Mouse (Mus musculus) large intestine, adult 2 months (tissue): ENCODE results near the gene Vpreb3. TPM values are rescaled to one million over a fixed set of nuclear protein-coding genes. Genes with fewer than 3 reads are reported as not detected.
A peak's percentile ranks its signal among the peaks of the same experiment; 100 is the strongest.

Experiments used
- DNase-seq: peaks from one replicate; pipeline ENCODE4 v3.0.0-alpha.2; 2012; ENCODE audit warnings: low read depth, low spot score
- WGBS: fragments of 180-500 bp; shearing (Covaris S2); methylation state at CpG from one replicate; pipeline ENCODE4 v1.1.7; 2018; 5-methylcytosine and 5-hydroxymethylcytosine counted together
- polyA plus RNA-seq: library from polyadenylated mRNA; depleted of rRNA; stranded (reverse); fragments of >200 nt; gene quantifications from 2 replicates; pipeline ENCODE4 v1.2.3, GENCODE M21; 2012; rRNA removed

Vpreb3 gene
- 28.0 and 43.9 TPM in 2 replicates for polyA plus RNA-seq

- WGBS, result 75% methylated on average over 15 of the region's 15 CpGs
- DNase-seq, result no peak
Measured at GRCm38 (mm10) chr10:75942736-75943477, at the start of gene Vpreb3. Vpreb3 (plus strand) TSS chr10:75943057.

- WGBS, result 2% methylated on average over 51 of the region's 51 CpGs
- DNase-seq, result peak; percentile 90
Measured at GRCm38 (mm10) chr10:75893089-75893750, 49.6 kb upstream of the Vpreb3 start, which contains the start of gene Derl3. Derl3 (plus strand) TSS chr10:75893413.

DNA sequence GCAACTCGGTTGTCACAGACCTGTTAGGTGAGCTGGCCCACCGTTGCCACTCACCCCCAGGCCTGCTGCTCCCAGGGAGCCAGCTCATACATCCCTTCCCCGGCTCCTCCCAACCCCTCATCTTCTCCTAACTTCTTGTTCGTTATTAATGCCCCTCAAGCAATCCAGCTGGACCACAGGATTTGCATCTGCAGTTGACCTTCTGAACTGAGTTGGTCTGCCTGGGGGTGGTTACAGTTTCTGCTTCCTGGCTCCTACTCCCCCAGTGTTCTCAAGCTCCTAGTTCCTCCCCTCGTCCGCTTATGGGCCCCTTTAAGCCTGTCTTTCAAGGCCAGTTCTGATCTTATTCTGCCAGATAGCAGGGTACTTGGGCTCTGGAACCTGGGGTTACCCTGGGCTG is 48.3 kb upstream of the Vpreb3 start:
- DNase-seq, result no peak
- 78% methylated on average over 6 of the region's 6 CpGs for WGBS

GRCm38 (mm10) chr10:75895730-75896129 is 47.1 kb upstream of the Vpreb3 start:
- 93% methylated on average over 5 of the region's 5 CpGs for WGBS

DNA sequence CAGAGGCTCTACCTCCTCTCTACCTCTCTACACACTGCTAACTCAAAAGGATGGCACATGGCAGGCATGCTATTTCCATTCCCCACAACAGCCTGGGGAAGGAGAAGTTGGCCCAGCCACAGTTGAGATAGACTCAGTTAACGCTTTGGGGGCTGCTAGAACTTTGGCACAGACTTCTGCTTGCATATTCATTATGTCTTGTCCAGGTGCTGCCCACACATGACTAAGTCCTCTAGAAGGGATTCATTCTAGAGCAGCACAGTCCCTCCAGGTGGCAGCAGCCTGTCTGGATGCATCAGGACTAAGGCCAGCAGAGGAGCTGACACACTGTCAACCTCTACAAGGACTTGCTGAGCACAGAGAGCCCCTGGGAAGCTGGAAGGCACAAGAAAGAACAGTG is 46.6 kb upstream of the Vpreb3 start:
- no peak for DNase-seq
- 90% methylated on average over 1 of the region's 1 CpGs for WGBS

More at GRCm38 (mm10) chr10:75895730-75896129, 47.1 kb upstream of the Vpreb3 start:
- no peak for DNase-seq

GRCm38 (mm10) chr10:75897373-75897772 is 45.5 kb upstream of the Vpreb3 start:
- no peak for DNase-seq
- WGBS, result 37% methylated on average over 6 of the region's 6 CpGs

GRCm38 (mm10) chr10:75898039-75898564 is 44.8 kb upstream of the Vpreb3 start:
- WGBS, result 57% methylated on average over 6 of the region's 6 CpGs

DNA sequence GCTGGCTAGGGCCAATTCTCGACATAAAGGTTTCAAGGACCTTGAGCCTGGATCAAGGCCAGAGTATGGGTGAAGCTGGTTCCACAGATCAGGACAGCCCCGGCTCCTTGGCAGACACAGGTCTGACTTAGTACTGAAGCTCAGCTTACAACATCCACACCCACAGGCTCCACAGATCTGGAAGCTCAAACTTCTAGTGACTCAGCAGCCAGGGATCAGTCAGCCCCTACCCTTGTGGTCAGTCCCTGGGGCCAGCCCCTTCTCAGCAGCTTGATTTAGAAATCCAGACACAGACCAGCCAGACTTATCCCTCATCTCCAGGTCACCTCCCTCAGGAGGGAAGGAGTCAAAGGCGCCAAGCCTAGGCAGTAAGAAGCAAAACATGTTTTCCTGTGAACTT is 44.0 kb upstream of the Vpreb3 start:
- DNase-seq, result no peak
- 33% methylated on average over 3 of the region's 3 CpGs for WGBS

More at GRCm38 (mm10) chr10:75898039-75898564, 44.8 kb upstream of the Vpreb3 start:
- DNase-seq, result no peak

GRCm38 (mm10) chr10:75904391-75904790 is 38.5 kb upstream of the Vpreb3 start:
- no peak for DNase-seq
- WGBS, result 80% methylated on average over 5 of the region's 5 CpGs

DNA sequence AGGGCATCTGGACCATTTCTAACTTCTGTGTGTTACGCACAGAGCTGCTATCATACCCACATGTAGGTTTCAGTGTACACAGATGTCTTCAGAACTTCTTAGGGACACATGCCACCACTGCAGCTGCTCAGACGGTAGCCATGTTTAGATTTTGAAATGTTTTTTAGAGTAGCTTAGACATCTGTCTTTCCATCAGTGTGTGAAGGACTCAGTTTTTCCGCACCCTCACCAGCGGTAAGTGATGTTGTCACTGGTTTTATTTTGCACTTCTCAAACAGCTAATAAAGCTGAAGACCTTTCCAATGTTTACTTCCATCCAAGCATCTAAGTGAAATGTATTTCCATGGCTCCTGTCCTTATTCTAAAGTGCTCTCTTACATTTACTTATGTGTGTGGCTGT is 36.0 kb upstream of the Vpreb3 start:
- no peak for DNase-seq
- WGBS, result 89% methylated on average over 4 of the region's 4 CpGs

DNA sequence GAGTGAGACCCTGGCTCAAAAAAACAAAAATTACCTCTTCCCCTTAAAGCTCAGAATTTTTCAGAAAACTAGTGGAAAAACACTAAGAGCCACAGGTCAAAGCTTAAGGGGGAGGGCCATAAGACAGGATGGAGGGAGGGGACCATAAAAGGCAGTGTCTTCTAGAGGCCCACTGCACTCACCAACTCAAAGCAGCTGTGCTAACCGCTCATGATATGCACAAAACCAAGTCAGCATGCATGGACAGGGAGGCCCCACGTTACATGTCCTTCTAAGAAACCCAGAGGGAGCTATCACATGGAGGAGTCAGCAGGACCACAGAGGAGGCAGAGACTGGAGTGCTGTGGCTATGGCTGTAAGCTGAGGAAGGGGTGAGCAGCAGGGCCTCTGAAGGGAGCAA is 32.2 kb upstream of the Vpreb3 start:
- WGBS, result 87% methylated on average over 2 of the region's 2 CpGs
- DNase-seq, result no peak

- no peak for DNase-seq
- 63% methylated on average over 6 of the region's 6 CpGs for WGBS
Measured at GRCm38 (mm10) chr10:75913013-75913589, 29.8 kb upstream of the Vpreb3 start.

- 78% methylated on average over 7 of the region's 7 CpGs for WGBS
Measured at GRCm38 (mm10) chr10:75915557-75915956, 27.3 kb upstream of the Vpreb3 start.

DNA sequence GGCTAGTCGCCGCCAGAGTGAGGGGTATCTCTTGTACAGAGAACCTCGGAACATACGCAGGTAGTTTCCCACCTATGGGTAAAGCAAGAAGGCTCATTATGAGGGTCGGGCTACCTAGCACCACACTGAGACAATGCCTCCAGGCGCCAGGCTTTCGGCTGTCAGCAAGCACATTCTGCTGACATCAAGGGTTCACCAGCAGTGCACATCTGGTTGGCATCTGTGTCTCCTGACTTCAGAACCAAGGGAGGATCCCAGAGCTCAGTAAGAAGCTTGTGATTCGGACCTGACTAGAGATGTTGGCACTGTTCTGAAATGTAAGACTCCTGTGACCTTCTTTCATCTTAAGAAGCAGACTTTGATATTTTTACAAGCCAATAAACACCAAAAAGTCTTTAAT is 26.0 kb upstream of the Vpreb3 start:
- 81% methylated on average over 8 of the region's 8 CpGs for WGBS

More at GRCm38 (mm10) chr10:75915557-75915956, 27.3 kb upstream of the Vpreb3 start:
- DNase-seq, result no peak

GRCm38 (mm10) chr10:75919026-75919425 is 23.8 kb upstream of the Vpreb3 start:
- 81% methylated on average over 5 of the region's 5 CpGs for WGBS
- DNase-seq, result no peak

More for the DNA sequence above, 26.0 kb upstream of the Vpreb3 start:
- DNase-seq, result no peak

DNA sequence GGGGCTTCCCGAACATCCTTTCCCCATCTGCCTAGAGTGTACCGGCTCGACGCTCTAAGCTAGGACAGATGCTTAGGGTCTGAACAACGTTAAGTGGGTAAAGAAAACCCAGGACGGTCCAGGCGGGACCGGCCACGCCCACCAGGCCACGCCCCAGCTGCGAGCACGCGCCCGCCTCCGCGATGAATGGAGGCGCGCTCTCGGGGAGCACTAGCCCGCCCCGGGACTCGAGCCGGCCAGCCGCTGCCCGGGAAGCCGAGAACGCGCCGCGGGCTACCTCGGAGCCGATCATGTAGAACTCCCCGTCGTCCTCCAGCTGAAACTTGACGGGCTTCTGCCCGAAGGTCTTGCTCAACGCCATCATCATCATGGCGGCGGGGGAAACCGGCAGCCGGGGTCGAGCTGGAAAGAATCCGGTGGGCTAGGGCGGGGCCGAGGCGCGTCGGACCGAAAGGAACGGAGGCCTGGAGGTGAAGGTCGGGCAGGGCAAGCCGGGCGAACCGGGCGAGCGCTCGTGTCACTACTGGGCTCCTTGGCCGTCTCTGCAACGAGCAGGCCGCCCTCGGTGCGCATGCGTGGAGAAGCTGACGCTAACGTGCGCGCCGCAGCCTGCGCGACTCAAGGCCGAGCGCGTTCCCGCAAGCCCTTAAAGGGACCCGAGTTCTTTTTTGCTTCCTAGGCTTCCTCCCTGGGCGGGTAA is 21.7 kb upstream of the Vpreb3 start, which contains the start of gene Smarcb1:
Smarcb1 (minus strand) TSS at position 592 of the 700 bp plus-strand sequence.
- under 1% methylated on average over 76 of the region's 76 CpGs for WGBS

GRCm38 (mm10) chr10:75921726-75922560 is 20.9 kb upstream of the Vpreb3 start:
- 4% methylated on average over 22 of the region's 22 CpGs for WGBS
- DNase-seq, result no peak

More for the DNA sequence above, 21.7 kb upstream of the Vpreb3 start, which contains the start of gene Smarcb1:
- peak; percentile 84 for DNase-seq

DNA sequence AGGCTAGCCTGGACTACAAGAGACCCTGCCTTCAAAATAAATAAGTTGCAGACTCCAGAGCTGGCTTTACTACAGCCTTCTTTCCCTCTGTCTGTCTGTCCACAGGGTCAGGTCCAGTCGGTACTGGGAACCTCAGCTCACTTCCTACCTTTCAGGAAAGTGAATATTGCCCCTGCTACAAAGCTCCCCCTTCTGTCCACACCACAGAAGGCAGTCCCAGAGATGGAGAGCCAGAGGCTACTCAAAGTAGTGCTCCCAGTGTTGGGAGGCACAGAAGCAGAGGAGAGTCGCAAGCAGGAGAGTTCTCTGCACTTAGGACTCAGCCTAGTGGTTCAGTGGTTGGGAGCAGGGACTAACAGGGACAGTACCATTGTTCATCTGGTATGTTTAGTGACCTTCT is 18.5 kb upstream of the Vpreb3 start:
- 53% methylated on average over 2 of the region's 2 CpGs for WGBS
- no peak for DNase-seq

GRCm38 (mm10) chr10:75926396-75926795 is 16.5 kb upstream of the Vpreb3 start:
- no peak for DNase-seq
- 90% methylated on average over 13 of the region's 13 CpGs for whole genome bisulfite sequencing
